Mouse (Mus musculus) testis, adult 2 months (tissue): ENCODE results near the gene Steap2.

Experiments
- CTCF ChIP-seq: fragments of 200-500 bp; IDR thresholded peaks from 2 replicates; pipeline ENCODE4 v1.5.1; 2012; ENCODE audit warnings: low read depth, mild to moderate bottlenecking, inconsistent platforms, low read length, moderate library complexity; ENCODE audit not compliant: control insufficient read depth, insufficient read depth, insufficient replicate concordance
- POLR2A ChIP-seq: fragments of 200-500 bp; IDR thresholded peaks from 2 replicates; pipeline ENCODE4 v1.6.1; 2012; ENCODE audit warnings: low read depth, mild to moderate bottlenecking, inconsistent platforms, low read length, moderate library complexity; ENCODE audit not compliant: control insufficient read depth

DNA sequence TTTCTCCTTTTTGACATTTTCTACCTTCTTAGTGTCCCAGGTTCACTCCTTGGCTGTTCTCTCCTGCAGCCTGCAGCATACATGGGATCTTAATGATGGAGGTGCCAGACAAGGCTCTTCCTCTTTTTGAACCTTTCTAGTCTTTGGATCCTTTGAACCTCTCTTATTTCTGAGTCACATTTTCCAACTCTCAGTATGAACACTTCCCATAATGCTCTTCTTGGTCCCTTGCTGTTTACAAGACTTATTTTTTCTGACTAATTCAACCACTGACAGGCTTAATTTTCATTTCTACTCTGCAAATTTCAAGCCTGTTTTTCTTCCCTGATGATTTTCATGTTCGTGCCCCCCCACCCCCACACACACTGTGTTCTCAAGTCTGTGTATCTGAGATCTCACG lies 55.9 kb downstream of the Steap2 start:
- no peak for TF ChIP-seq POLR2A
- no peak for TF ChIP-seq CTCF
